Mouse (Mus musculus): ENCODE measurements around the gene Ahdc1. TPM values are rescaled to one million over a fixed set of nuclear protein-coding genes. Genes with fewer than 3 reads are reported as not detected.
"Not testable (repeated sequence)": the region's sequence is repeated elsewhere in the genome, so short reads cannot be mapped to it uniquely, and the experiment has no call there.

Ahdc1 gene
- polyA plus RNA-seq, 1 experiment from 2014 or later = 10.4 TPM

- H3K4me2 ChIP-seq (ENCODE audit: low read length) = peak overlapping the region; percentile 43
- H3K36me3 ChIP-seq (ENCODE audit: control insufficient read depth, insufficient read depth, low read length) = no peaks in the 10 kb centered on the region
- 1% methylated on average over 18 of the region's 18 CpGs for WGBS
- H3K4me1 ChIP-seq (ENCODE audit: control insufficient read depth, insufficient read depth, low read depth, low read length) = peaks cover 63% of the 10 kb centered on the region
- H3K9ac ChIP-seq (ENCODE audit: low read depth, low read length) = peak overlapping the region; percentile 61
- no peaks in the 10 kb centered on the region for H3K27me3 ChIP-seq (replicated peaks; ENCODE audit: control insufficient read depth, insufficient read depth, low read length)
- H3K9me3 ChIP-seq (ENCODE audit: control insufficient read depth, low read length) = no peaks in the 10 kb centered on the region
- ATAC-seq = peak; percentile 57
- peak overlapping the region; percentile 6; the same call in 1 of the 2 replicates for H3K4me3 ChIP-seq (ENCODE audit: low read length)
- peak overlapping the region; percentile 87 for H3K27ac ChIP-seq (ENCODE audit: low read depth, low read length)
These were observed 81.4 kb downstream of the Ahdc1 start for GRCm38 (mm10) chr4:133092453-133092901.

GRCm38 (mm10) chr4:133093056-133093455, 82.0 kb downstream of the Ahdc1 start:
- H3K9ac ChIP-seq (ENCODE audit: low read depth, low read length) = no peak overlapping the region
- H3K4me3 ChIP-seq (ENCODE audit: low read length) = no peak overlapping the region
- WGBS = 60% methylated on average over 6 of the region's 6 CpGs
- ATAC-seq = no peak
- peaks cover 57% of the 10 kb centered on the region for H3K4me1 ChIP-seq (ENCODE audit: control insufficient read depth, insufficient read depth, low read depth, low read length)
- H3K27ac ChIP-seq (ENCODE audit: low read depth, low read length) = peak overlapping the region; percentile 87
- no peaks in the 10 kb centered on the region for H3K27me3 ChIP-seq (replicated peaks; ENCODE audit: control insufficient read depth, insufficient read depth, low read length)
- no peaks in the 10 kb centered on the region for H3K36me3 ChIP-seq (ENCODE audit: control insufficient read depth, insufficient read depth, low read length)
- H3K9me3 ChIP-seq (ENCODE audit: control insufficient read depth, low read length) = no peaks in the 10 kb centered on the region
- H3K4me2 ChIP-seq (ENCODE audit: low read length) = no peak overlapping the region

DNA sequence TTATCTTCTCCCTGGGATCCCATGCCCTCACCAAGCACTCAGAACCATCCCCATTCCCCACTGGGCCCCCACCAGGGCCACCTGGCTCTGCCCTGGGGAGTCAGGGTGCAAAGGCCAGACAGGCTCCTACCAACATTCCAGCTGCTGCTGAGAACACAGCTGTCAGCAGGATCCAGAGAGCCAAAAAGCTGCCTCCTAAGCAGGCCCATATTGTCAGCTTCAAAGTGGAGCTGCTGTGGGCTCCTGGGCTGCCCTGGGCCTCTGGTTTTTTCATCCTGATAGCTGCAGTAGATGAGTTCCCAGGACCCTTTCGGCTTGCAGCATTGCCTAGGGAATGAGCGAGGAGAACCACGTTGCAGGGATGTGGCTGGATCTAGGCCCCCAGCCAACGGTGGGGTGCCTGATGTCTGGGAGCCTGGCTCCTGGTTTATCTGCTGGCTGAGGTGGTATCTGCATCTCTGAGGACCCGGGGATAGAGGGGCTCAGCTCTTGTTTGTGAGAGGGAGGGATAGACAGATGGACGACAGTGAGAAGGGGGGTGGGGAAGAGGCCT, 82.5 kb downstream of the Ahdc1 start:
- Histone ChIP-seq H3K27ac (ENCODE audit: low read depth, low read length) (peak overlapping the region; percentile 66), H3K9ac (ENCODE audit: low read depth, low read length) (peak overlapping the region; percentile 33), H3K4me3 (ENCODE audit: low read length) (no peak overlapping the region), H3K9me3 (ENCODE audit: control insufficient read depth, low read length) (no peaks in the 10 kb centered on the region), H3K27me3 (replicated peaks; ENCODE audit: control insufficient read depth, insufficient read depth, low read length) (no peaks in the 10 kb centered on the region), H3K36me3 (ENCODE audit: control insufficient read depth, insufficient read depth, low read length) (no peaks in the 10 kb centered on the region), H3K4me2 (ENCODE audit: low read length) (no peak overlapping the region), H3K4me1 (ENCODE audit: control insufficient read depth, insufficient read depth, low read depth, low read length) (peaks cover 57% of the 10 kb centered on the region)
- WGBS = 12% methylated on average over 6 of the region's 6 CpGs
- no peak for ATAC-seq

DNA sequence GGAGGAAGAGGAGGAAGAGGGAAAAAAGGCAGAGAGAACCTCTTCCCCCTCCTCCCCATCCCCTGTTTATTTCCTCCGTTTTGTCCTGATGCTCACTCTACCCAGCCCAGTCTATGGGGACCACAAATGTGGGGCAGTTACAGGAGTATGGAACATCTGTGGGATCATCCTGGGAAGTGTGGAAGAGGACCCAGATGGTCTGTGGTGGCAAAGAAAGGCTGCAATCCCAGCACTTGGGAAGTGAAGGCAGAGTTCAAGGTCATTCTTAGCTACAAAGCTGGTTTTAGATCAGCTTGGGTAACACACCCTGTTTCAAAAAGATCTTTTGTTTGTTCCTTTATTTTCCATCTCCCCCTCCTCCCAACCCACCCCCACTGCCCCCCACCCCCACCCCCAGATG, 83.2 kb downstream of the Ahdc1 start:
- H3K36me3 ChIP-seq (ENCODE audit: control insufficient read depth, insufficient read depth, low read length) = no peaks in the 10 kb centered on the region
- H3K9ac ChIP-seq (ENCODE audit: low read depth, low read length) = no peak overlapping the region
- H3K9me3 ChIP-seq (ENCODE audit: control insufficient read depth, low read length) = no peaks in the 10 kb centered on the region
- peaks cover 57% of the 10 kb centered on the region for H3K4me1 ChIP-seq (ENCODE audit: control insufficient read depth, insufficient read depth, low read depth, low read length)
- no peak for ATAC-seq
- H3K4me3 ChIP-seq (ENCODE audit: low read length) = no peak overlapping the region
- H3K4me2 ChIP-seq (ENCODE audit: low read length) = no peak overlapping the region
- H3K27ac ChIP-seq (ENCODE audit: low read depth, low read length) = peak overlapping the region; percentile 88; the same call in 1 of the 2 replicates
- WGBS = 8% methylated on average over 1 of the region's 1 CpGs
- no peaks in the 10 kb centered on the region for H3K27me3 ChIP-seq (replicated peaks; ENCODE audit: control insufficient read depth, insufficient read depth, low read length)

- peaks cover 51% of the 10 kb centered on the region for H3K4me1 ChIP-seq (ENCODE audit: control insufficient read depth, insufficient read depth, low read depth, low read length)
- WGBS = 26% methylated on average over 16 of the region's 16 CpGs
- H3K27ac ChIP-seq (ENCODE audit: low read depth, low read length) = peak overlapping the region; percentile 88
- peak overlapping the region; percentile 10; the same call in 1 of the 2 replicates for H3K4me3 ChIP-seq (ENCODE audit: low read length)
- H3K36me3 ChIP-seq (ENCODE audit: control insufficient read depth, insufficient read depth, low read length) = no peaks in the 10 kb centered on the region
- no peaks in the 10 kb centered on the region for H3K9me3 ChIP-seq (ENCODE audit: control insufficient read depth, low read length)
- H3K27me3 ChIP-seq (replicated peaks; ENCODE audit: control insufficient read depth, insufficient read depth, low read length) = no peaks in the 10 kb centered on the region
- peak overlapping the region; percentile 45 for H3K4me2 ChIP-seq (ENCODE audit: low read length)
- peak overlapping the region; percentile 49 for H3K9ac ChIP-seq (ENCODE audit: low read depth, low read length)
- peak; percentile 84 for ATAC-seq
These were observed 84.1 kb downstream of the Ahdc1 start for GRCm38 (mm10) chr4:133094936-133095733.

DNA sequence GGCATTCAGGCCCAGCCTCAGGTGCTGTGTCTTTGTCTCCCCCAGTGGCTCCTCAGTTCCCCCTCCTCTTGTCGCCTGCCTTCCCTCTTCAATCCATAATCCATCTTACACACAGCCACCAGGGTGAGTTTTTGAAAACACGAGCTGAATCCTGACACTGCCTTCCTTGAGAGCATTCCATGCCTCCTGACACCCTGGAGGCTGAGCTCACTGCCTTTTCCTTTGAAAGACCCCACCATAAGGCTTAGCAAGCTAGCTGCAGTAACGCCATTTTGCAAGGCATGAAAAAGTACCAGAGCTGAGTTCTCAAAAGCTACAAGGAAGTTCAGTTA, 84.6 kb downstream of the Ahdc1 start:
- WGBS = 3% methylated on average over 2 of the region's 3 CpGs
- H3K9ac ChIP-seq (ENCODE audit: low read depth, low read length) = peak overlapping the region; percentile 49
- H3K4me3 ChIP-seq (ENCODE audit: low read length) = not testable (repeated sequence)

GRCm38 (mm10) chr4:133096671-133097070, 85.6 kb downstream of the Ahdc1 start:
- H3K4me2 ChIP-seq (ENCODE audit: low read length) = not testable (repeated sequence)

More for the DNA sequence above, 84.6 kb downstream of the Ahdc1 start:
- Histone ChIP-seq H3K4me2 (ENCODE audit: low read length) (peak overlapping the region; percentile 45), H3K4me1 (ENCODE audit: control insufficient read depth, insufficient read depth, low read depth, low read length) (peaks cover 46% of the 10 kb centered on the region), H3K27ac (ENCODE audit: low read depth, low read length) (peak overlapping the region; percentile 88)
- ATAC-seq; H3K9me3 ChIP-seq (ENCODE audit: control insufficient read depth, low read length); H3K36me3 ChIP-seq (ENCODE audit: control insufficient read depth, insufficient read depth, low read length); H3K27me3 ChIP-seq (replicated peaks; ENCODE audit: control insufficient read depth, insufficient read depth, low read length): not testable (repeated sequence)

DNA sequence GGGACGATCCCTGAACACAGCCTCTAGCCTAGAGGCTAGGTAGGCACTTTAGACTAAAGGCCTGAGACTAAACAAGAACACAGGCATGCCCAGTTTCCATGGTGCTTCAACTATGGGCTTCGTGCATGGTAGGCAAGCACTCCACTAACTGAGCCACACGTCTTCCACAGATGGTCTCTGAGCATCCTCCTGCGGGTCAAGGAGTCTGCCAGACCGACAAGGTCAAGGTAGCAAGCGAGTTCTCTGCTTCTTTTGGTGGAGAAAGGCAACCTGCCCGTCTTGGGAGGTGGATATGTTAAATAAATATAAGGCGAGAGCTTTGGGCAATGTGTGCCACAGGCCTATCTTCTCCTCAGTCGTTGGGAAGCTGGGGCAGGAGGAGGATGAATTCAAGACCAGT, 90.7 kb downstream of the Ahdc1 start:
- Histone ChIP-seq H3K4me1 (ENCODE audit: control insufficient read depth, insufficient read depth, low read depth, low read length) (peaks cover 11% of the 10 kb centered on the region; the same call in 1 of the 2 replicates), H3K27me3 (replicated peaks; ENCODE audit: control insufficient read depth, insufficient read depth, low read length) (no peaks in the 10 kb centered on the region), H3K36me3 (ENCODE audit: control insufficient read depth, insufficient read depth, low read length) (no peaks in the 10 kb centered on the region), H3K9me3 (ENCODE audit: control insufficient read depth, low read length) (no peaks in the 10 kb centered on the region), H3K4me3 (ENCODE audit: low read length) (peak overlapping the region; percentile 7; the same call in 1 of the 2 replicates), H3K4me2 (ENCODE audit: low read length) (peak overlapping the region; percentile 33), H3K27ac (ENCODE audit: low read depth, low read length) (no peak overlapping the region), H3K9ac (ENCODE audit: low read depth, low read length) (no peak overlapping the region)
- no peak for ATAC-seq
- WGBS = 77% methylated on average over 9 of the region's 9 CpGs

More at GRCm38 (mm10) chr4:133096671-133097070, 85.6 kb downstream of the Ahdc1 start:
- H3K9me3 ChIP-seq (ENCODE audit: control insufficient read depth, low read length); H3K36me3 ChIP-seq (ENCODE audit: control insufficient read depth, insufficient read depth, low read length); ATAC-seq; H3K27ac ChIP-seq (ENCODE audit: low read depth, low read length); H3K27me3 ChIP-seq (replicated peaks; ENCODE audit: control insufficient read depth, insufficient read depth, low read length); H3K9ac ChIP-seq (ENCODE audit: low read depth, low read length): not testable (repeated sequence)
- 0% methylated on average over 11 of the region's 26 CpGs for WGBS
- Histone ChIP-seq H3K4me3 (ENCODE audit: low read length) (peak overlapping the region; percentile 29), H3K4me1 (ENCODE audit: control insufficient read depth, insufficient read depth, low read depth, low read length) (peaks cover 37% of the 10 kb centered on the region)

GRCm38 (mm10) chr4:133103525-133104193, 92.6 kb downstream of the Ahdc1 start:
- Histone ChIP-seq H3K36me3 (ENCODE audit: control insufficient read depth, insufficient read depth, low read length) (no peaks in the 10 kb centered on the region), H3K4me2 (ENCODE audit: low read length) (peak overlapping the region; percentile 35), H3K4me3 (ENCODE audit: low read length) (no peak overlapping the region), H3K4me1 (ENCODE audit: control insufficient read depth, insufficient read depth, low read depth, low read length) (peaks cover 16% of the 10 kb centered on the region; the same call in 1 of the 2 replicates), H3K9ac (ENCODE audit: low read depth, low read length) (no peak overlapping the region; the same call in 1 of the 2 replicates), H3K9me3 (ENCODE audit: control insufficient read depth, low read length) (no peaks in the 10 kb centered on the region), H3K27me3 (replicated peaks; ENCODE audit: control insufficient read depth, insufficient read depth, low read length) (no peaks in the 10 kb centered on the region), H3K27ac (ENCODE audit: low read depth, low read length) (no peak overlapping the region; the same call in 1 of the 2 replicates)
- no peak for ATAC-seq
- WGBS = 27% methylated on average over 16 of the region's 16 CpGs
